Mouse (Mus musculus) activated CD4-positive, CD25-positive, alpha-beta regulatory T cell, adult 4 months (primary cell): Measurements from ENCODE around the gene Otol1. TPM values are rescaled to one million over a fixed set of nuclear protein-coding genes. Genes with fewer than 3 reads are reported as not detected.

Experiments
- ATAC-seq: one replicate; pipeline ENCODE4 v1.8.0; 2017
- polyA plus RNA-seq, 2 experiments: library from polyadenylated mRNA; unstranded; fragments of 100-300 nt; shearing (Covaris generic); gene quantifications; one replicate each; pipeline ENCODE4 v1.2.1; 2017

Otol1 gene
- not detected for polyA plus RNA-seq

DNA sequence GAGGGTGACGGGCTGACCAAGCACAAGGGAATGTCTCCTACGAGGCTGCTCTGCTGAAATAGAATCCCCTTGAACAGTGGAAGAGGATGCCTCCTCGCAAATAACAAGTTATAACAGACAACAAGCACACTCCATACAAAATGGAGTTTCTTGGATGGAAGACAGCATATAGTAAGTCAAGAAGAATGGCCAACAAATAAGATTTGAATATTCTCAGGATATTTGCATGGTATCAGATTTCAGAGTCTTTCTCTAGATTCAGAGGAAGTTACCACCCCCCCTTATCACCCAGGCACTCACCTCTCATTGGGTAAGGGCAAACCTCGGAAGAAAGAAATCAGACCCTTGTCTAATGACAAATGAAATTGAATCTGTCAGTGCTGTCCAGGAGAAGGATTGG lies at the start of gene Otol1:
Gene Otol1 (plus strand): TSS at position 301 of the 400 bp plus-strand sequence.
- ATAC-seq, result no peak

DNA sequence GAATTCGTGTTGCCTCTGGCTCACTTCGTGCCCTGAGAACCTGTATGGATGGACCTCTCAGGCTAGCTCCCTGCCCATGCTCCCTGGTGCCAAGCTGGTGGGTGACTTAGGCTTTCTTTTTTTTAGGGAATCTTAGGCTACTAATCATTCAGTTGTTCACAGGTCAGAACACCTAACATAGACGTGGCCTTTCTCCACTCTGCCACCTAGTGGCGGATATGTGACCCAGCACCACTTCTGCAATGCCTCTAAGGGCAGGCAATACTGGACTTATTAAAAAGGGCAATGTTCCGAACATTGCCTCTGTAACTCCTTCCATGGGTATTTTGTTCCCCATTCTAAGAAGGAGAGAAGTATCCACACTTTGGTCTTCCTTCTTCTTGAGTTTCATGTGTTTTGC lies 45.2 kb upstream of the Otol1 start:
- no peak for ATAC-seq

DNA sequence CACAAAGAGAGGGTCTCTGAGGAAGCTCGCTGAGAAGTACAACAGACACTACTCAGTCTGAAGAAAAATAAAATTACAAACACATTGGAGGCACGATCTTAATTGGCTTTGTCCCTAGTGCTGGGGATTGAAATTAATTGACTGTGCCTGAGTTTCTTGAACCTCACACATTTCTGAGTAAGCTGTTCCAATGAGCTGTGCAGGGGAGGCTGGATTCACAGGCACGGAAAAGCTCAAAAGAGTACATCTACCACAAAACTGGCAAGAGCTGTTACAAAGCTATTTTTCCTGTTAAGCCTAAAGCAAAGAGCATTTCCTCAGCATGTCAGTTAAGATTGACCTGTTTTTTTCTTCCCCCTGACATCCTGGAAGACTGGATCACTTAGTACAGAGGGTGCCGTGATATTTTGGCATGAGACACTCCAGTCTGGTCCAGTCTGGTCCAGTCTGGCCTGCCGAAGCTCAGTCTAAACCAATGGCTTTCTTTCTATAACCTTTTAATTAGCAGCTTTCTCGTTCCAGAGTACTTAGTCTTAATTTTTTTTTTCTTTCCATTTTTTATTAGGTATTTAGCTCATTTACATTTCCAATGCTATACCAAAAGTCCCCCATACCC lies 35.8 kb upstream of the Otol1 start:
- no peak for ATAC-seq

DNA sequence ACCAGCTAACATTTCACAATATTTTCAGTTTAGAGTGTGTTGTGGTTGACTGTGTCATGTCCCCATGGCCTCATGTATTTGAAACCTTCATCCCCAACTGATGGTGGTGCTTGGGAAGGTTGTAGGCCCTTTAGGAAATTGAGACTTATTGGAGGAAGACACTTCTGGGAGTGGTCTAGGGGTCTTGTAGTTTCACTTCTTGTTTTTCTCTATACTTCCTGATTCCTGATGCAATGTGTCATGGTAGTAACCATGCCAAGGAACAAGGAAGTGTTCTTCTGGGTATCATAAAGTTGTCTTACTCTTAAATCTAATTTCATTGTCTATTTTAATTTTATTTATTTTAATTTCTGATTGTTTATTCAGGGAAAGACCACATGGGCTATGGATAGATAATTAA lies 29.3 kb upstream of the Otol1 start:
- ATAC-seq, result no peak

DNA sequence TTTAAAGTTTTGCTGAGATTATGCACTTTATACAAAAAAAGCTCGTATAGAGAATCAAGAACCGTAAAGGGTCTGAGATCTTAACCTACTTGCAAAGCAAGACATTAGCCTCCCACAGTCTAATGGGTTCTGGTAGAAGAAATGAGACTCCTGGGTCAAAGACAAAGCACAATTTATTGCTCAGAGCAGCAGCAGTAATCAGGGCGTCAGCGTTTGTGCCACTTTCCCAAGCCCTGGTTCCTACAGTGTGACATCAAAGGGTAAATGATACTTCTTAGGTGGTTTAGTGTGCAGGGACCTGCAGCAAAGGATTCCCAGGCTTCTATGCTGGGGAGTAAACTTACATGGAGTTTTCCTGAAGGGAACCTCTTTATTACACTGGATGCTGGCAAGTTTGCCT lies 13.6 kb upstream of the Otol1 start:
- ATAC-seq, result no peak

DNA sequence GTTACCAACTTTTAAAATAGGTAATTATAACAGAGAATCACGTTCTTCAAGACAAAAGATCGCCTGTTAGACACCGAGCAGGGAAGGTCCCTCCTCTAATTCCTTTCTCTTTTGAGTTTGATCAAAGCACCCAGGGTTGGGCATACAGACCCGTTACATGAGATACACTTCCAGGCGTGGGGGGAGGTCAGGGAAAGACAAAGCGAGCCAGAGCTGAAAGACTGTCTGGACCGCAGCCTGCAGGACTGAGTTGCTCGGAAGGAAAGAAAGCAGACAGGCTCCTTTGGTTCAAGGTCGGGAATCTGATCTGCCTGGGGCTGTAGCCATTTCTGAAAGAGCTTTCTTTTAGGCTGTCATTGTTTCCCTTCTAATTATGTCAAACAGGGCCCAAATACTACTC lies 5.9 kb upstream of the Otol1 start:
- no peak for ATAC-seq

DNA sequence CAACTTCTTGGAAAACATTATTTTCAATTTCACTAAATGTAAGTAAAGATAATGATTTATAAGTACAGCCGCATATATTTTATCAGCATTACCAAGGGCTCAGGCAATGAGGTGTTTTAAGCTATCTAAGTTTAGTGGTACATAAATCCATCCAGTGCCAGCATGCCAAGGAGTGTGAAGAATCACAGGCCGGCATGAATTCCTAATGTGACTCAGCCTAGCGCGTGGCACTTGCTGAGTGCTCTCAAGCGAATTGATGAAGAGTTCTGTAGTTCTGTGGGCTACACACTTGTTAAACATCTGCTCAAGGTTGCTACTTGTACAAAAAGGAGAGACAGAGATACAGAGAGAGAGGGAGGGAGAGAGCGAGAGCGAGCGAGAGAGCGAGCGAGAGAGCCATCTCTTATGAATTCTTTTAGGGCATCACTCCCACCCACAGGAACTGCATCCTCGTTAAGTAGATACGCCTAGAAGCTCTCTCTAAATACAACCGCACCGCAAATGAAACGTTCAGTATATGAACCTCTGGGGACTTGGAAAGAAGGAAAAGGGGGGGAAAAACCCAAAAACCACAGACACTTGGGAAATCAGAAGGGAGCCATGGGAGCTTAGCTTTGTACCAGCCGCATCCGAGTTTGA lies 4.2 kb upstream of the Otol1 start:
- no peak for ATAC-seq

DNA sequence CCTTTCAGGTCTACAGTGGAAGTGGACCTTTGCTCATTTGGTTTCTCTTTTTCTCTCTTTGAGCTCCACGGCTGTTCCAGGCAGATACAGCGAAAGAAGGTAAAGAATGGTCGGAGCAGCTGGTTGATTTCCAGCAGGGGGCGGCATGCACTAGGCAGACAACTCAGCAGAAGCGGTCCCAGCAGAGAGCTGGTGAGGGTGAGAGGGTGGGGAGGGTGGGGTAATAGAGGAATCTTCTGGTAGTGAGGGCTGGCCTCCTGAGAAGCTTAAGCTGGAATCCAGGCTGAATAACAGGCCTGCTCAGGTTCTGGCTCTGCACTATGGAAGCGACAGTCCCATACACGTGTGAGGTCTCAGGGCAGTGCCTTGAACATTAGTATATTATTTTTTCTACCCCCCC lies 3.5 kb upstream of the Otol1 start:
- no peak for ATAC-seq

DNA sequence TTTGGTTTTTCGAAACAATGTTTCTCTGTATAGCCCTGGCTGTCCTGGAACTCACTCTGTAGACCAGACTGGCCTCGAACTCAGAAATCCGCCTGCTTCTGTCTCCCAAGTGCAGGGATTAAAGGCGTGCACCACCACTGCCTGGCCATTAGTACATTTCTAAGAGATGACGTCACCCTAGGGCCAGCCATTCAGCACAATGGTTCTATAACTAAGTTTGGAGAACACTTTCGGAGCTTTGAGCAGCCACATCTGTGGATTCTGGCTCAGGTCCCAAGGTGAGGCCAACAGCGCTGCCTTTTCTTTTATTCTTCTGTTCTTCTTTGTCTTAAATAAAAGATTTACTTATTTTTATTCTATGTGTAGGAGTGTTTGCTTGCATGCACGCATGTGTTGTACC lies 3.0 kb upstream of the Otol1 start:
- ATAC-seq, result no peak

DNA sequence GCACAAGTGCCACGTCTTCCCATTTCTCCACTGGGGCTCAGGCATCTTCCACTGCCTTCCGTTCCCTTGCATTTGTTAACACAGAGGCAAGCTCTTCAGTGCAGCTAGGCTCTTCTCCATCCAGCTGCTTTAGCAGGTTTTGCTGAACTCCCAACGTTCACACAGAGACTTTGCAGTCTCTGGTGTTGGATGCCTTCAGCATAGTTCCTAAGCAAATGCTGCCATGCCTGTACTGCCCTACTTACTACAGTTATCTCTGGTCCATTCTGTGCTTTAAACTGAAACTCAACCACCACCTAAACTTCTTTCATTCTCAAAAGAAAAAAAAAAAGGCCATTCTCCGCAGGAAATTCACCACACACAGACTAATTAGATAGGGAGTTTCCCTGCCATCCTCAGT lies 5.2 kb downstream of the Otol1 start:
- no peak for ATAC-seq

DNA sequence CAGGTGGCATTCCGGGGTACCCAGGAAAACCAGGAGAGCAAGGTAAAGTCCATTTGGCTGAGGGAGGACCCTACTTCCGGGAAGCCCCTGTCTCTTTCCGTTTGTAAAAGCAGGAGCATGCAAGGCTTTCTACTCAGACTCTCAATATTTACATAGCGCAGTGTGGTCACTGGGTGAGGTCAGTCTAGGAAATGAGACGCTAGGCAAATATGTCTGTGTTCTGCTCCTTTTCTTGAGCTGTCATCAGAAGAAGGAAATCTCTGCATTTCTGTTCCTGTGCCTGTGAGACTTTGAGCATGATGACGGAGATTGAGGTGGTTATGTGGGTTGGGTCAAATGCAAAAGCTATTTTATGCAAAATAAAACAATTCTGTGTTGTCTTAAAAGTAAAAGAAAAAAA lies 19.2 kb downstream of the Otol1 start:
- no peak for ATAC-seq

DNA sequence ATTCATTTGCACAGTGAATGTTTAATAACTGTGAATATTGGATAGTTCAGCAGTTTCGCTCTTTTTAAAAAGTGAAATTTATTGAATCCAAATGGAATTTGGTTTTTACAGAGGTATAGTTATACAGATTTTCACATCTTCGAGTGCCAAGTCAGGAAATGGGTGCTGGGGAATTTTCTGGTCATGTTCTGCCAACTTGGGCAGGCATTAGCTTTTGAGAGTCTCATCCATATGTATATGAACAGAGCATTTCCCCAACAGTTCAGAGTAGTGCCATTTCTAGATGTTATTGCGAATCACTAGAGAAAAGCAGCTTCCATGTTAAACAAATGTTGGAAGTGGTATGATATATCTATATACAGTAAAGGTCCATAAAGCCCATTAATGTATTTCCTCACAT lies 21.8 kb downstream of the Otol1 start:
- no peak for ATAC-seq

DNA sequence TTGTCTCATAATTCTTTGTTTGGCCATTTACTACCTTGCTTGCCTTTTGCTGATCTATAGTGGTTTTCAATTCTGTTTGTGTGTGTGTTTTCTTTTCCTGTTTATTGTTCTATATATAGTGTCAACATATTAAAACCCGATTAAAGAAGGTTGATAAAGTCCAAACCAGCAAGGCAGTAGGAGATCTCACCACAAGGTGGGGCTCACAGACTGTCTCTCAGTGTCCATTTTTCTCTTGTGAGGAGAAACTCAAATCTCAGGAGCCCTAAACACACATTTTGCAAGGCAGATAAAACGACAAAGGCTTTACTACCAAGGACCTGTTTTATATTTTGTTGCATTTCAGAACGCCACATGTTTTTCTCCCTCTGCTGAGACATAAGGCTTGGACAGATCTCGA lies 28.2 kb downstream of the Otol1 start:
- no peak for ATAC-seq

Other genes with a start within 250 kb of the Otol1 start
- not detected for gene Sptssb, start 147.7 kb upstream of the Otol1 start, polyA plus RNA-seq